Mouse (Mus musculus) hindbrain, embryonic 14.5 days (tissue): ENCODE data around the gene Ankle1. TPM values are rescaled to one million over a fixed set of nuclear protein-coding genes. Genes with fewer than 3 reads are reported as not detected.

ENCODE experiments used
- ATAC-seq: fragments of 200-750 bp; cut with Nextera tagmentation; 2 replicates; pipeline ENCODE4 v1.8.0; 2017; ENCODE audit warnings: moderate number of reproducible peaks, mild to moderate bottlenecking, moderate TSS enrichment, moderate library complexity; ENCODE audit not compliant: low FRiP score
- DNase-seq: peaks from one replicate; pipeline ENCODE4 v3.0.0-alpha.2; 2015; ENCODE audit warnings: low spot score
- H3K27ac ChIP-seq: fragments of 300-500 bp; sonication (generic); 2 replicates; pipeline ENCODE4 v1.5.1; 2014; ENCODE audit warnings: mild to moderate bottlenecking, moderate library complexity
- H3K27me3 ChIP-seq: fragments of 300-500 bp; sonication (generic); 2 replicates; pipeline ENCODE4 v1.6.1; 2014; ENCODE audit warnings: mild to moderate bottlenecking, low read length, mixed read lengths; ENCODE audit not compliant: control insufficient read depth, insufficient read depth
- H3K36me3 ChIP-seq: fragments of 300-500 bp; sonication (generic); replicated peaks from 2 replicates; pipeline ENCODE4 v1.6.1; 2014; ENCODE audit not compliant: control insufficient read depth, insufficient read depth
- H3K4me1 ChIP-seq: fragments of 300-500 bp; sonication (generic); replicated peaks from 2 replicates; pipeline ENCODE4 v1.6.1; 2014; ENCODE audit warnings: antibody characterized with exemption, low read length, mixed read lengths; ENCODE audit not compliant: control insufficient read depth, insufficient read depth
- H3K4me2 ChIP-seq: fragments of 300-500 bp; sonication (generic); replicated peaks from 2 replicates; pipeline ENCODE4 v1.6.1; 2014; ENCODE audit warnings: mild to moderate bottlenecking, moderate library complexity
- H3K4me3 ChIP-seq: fragments of 300-500 bp; sonication (generic); replicated peaks from 2 replicates; pipeline ENCODE4 v1.5.1; 2014; ENCODE audit warnings: mild to moderate bottlenecking, low read length
- H3K9ac ChIP-seq: fragments of 300-500 bp; sonication (generic); 2 replicates; pipeline ENCODE4 v1.6.1; 2014
- H3K9me3 ChIP-seq: fragments of 300-500 bp; sonication (generic); 2 replicates; pipeline ENCODE4 v1.6.1; 2016; ENCODE audit warnings: low read length; ENCODE audit not compliant: control insufficient read depth
- WGBS: fragments of 180-500 bp; shearing (Covaris S2); extraction: QIAGEN DNeasy Blood & Tissue Kit; methylation state at CpG from one replicate; pipeline ENCODE4 v1.1.7; 2014; 5-methylcytosine and 5-hydroxymethylcytosine counted together
- polyA plus RNA-seq: library from polyadenylated mRNA; unstranded; fragments of >200 nt; fragmentation: Nextera tagmentation; extraction: Ambion mirVana; gene quantifications from 2 replicates; pipeline ENCODE4 v1.2.1, GENCODE M21; 2014

Gene Ankle1
- polyA plus RNA-seq, 1 experiment from 2014 or later, result 4.7 TPM

- DNase-seq (peak; percentile 90), ATAC-seq (no peak)
- no peak overlapping the region for H3K9ac ChIP-seq
- 2% methylated on average over 7 of the region's 7 CpGs for WGBS
- no peak overlapping the region for H3K27ac ChIP-seq
- no peaks in the 10 kb centered on the region for H3K36me3 ChIP-seq
- H3K27me3 ChIP-seq, result peaks cover 6% of the 10 kb centered on the region; the same call in 1 of the 2 replicates
- H3K9me3 ChIP-seq, result no peaks in the 10 kb centered on the region
- H3K4me1 ChIP-seq, result no peaks in the 10 kb centered on the region
- H3K4me2 ChIP-seq, result no peak overlapping the region
- H3K4me3 ChIP-seq, result no peak overlapping the region
Measured at GRCm38 (mm10) chr8:71441404-71441803, 35.6 kb downstream of the Ankle1 start.

- Histone ChIP-seq H3K27me3 (peaks cover 6% of the 10 kb centered on the region; the same call in 1 of the 2 replicates), H3K4me2 (no peak overlapping the region), H3K36me3 (no peaks in the 10 kb centered on the region), H3K4me1 (no peaks in the 10 kb centered on the region), H3K9me3 (no peaks in the 10 kb centered on the region), H3K27ac (no peak overlapping the region), H3K9ac (no peak overlapping the region), H3K4me3 (no peak overlapping the region)
- no peak for ATAC-seq
- WGBS, result 91% methylated on average over 7 of the region's 7 CpGs
- DNase-seq, result no peak
Measured at GRCm38 (mm10) chr8:71445096-71445495, 39.3 kb downstream of the Ankle1 start.

DNA sequence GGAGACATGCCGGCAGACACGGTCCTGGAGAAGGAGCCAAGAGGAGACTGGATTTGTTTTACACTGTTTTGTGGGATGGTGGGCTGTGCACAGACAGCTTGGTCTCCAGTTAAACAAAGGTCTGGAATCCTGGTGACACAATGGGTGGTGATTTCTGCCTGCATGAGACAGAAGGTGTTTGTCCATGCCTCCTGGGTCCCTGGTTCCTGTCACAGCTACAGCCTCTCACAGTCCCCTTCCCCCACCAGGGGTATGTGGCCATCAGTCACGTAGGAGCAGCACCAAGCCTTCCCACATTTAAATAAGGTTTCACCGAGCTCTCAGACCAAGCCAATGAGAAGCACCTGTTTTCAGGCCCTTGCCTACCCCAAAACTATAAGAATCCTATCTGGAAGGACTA is 45.5 kb downstream of the Ankle1 start:
- 68% methylated on average over 4 of the region's 4 CpGs for WGBS
- H3K27ac ChIP-seq, result no peak overlapping the region

GRCm38 (mm10) chr8:71451777-71452176 is 46.0 kb downstream of the Ankle1 start:
- no peak overlapping the region for H3K9ac ChIP-seq
- H3K27ac ChIP-seq, result no peak overlapping the region
- peaks cover 7% of the 10 kb centered on the region for H3K36me3 ChIP-seq
- no peaks in the 10 kb centered on the region for H3K27me3 ChIP-seq
- H3K9me3 ChIP-seq, result no peaks in the 10 kb centered on the region
- H3K4me2 ChIP-seq, result no peak overlapping the region
- ATAC-seq (no peak), DNase-seq (no peak)
- no peak overlapping the region for H3K4me3 ChIP-seq
- H3K4me1 ChIP-seq, result no peaks in the 10 kb centered on the region
- 54% methylated on average over 11 of the region's 11 CpGs for WGBS

More for the DNA sequence above, 45.5 kb downstream of the Ankle1 start:
- Histone ChIP-seq H3K9me3 (no peaks in the 10 kb centered on the region), H3K9ac (no peak overlapping the region), H3K4me3 (no peak overlapping the region), H3K36me3 (peaks cover 3% of the 10 kb centered on the region; the same call in 1 of the 2 replicates), H3K4me2 (no peak overlapping the region), H3K27me3 (no peaks in the 10 kb centered on the region), H3K4me1 (no peaks in the 10 kb centered on the region)
- DNase-seq (no peak), ATAC-seq (no peak)

GRCm38 (mm10) chr8:71452669-71453068 is 46.9 kb downstream of the Ankle1 start:
- Histone ChIP-seq H3K4me2 (no peak overlapping the region), H3K4me3 (no peak overlapping the region), H3K27ac (no peak overlapping the region), H3K4me1 (no peaks in the 10 kb centered on the region), H3K9me3 (no peaks in the 10 kb centered on the region), H3K36me3 (peaks cover 15% of the 10 kb centered on the region), H3K27me3 (no peaks in the 10 kb centered on the region), H3K9ac (no peak overlapping the region)
- ATAC-seq (no peak), DNase-seq (no peak)
- WGBS, result 74% methylated on average over 2 of the region's 2 CpGs

DNA sequence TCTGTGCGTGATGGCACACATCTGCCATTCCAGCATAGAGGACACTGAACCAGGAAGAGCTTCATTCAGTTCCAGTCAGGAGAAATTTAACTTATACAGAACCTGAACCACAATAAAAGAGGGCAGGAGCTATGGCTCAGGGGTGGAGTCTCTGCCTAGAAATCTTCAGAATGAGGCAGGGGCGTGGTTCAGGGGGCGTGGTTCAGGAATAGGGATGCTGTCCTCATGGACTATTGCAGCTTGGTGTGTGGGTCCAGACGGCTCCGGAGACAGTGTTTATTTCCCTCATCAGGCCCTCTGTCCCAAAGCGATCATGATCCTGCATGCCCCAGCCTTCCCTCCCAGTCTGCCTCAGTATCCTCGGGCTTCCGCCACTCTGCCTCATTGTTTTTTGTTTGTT is 48.9 kb downstream of the Ankle1 start:
- DNase-seq (no peak), ATAC-seq (no peak)
- WGBS, result 83% methylated on average over 8 of the region's 8 CpGs
- Histone ChIP-seq H3K27ac (no peak overlapping the region), H3K4me3 (no peak overlapping the region), H3K4me2 (no peak overlapping the region), H3K27me3 (no peaks in the 10 kb centered on the region), H3K9ac (no peak overlapping the region), H3K4me1 (0 out of 2 replicates have a peak, but pooled peaks cover 6% of the 10 kb centered on the region), H3K9me3 (no peaks in the 10 kb centered on the region), H3K36me3 (peaks cover 35% of the 10 kb centered on the region)

GRCm38 (mm10) chr8:71456906-71457305 is 51.1 kb downstream of the Ankle1 start:
- Histone ChIP-seq H3K4me3 (no peak overlapping the region), H3K4me2 (no peak overlapping the region), H3K36me3 (peaks cover 51% of the 10 kb centered on the region), H3K27me3 (no peaks in the 10 kb centered on the region), H3K27ac (no peak overlapping the region), H3K4me1 (peaks cover 8% of the 10 kb centered on the region; the same call in 1 of the 2 replicates), H3K9me3 (no peaks in the 10 kb centered on the region), H3K9ac (no peak overlapping the region)
- no peak for DNase-seq
- no peak for ATAC-seq
- 44% methylated on average over 22 of the region's 22 CpGs for WGBS

DNA sequence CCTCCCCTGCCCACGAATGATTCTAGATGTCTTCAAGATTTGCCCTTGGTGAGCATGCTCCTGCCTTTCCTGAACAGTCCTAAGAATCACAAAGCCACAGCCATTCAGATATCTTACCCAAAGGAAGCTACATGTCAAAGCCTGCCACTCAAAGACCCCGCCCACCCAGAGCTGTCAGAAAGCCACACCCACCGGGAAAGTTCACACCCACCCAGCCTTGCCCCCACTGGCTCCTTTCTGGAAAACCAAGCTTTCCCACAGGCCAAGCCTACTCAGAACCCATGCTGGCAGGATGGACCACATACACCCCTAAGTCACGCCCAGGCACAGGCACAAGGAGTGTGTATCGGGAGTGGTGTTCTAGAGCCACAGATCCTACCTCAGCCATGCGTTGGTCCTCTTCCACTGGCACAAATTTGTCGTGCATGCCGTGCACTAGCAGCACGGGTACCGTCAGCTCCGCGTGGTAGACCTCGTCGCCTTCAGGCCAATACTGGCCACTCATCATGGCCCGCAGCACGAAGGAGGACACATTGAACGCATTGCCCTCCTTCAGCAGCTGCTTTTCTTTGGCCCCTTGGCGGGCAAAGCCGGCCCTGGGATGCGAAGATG is 52.0 kb downstream of the Ankle1 start:
- DNase-seq (no peak), ATAC-seq (no peak)
- Histone ChIP-seq H3K4me3 (no peak overlapping the region), H3K4me2 (no peak overlapping the region), H3K36me3 (peaks cover 51% of the 10 kb centered on the region), H3K4me1 (peaks cover 16% of the 10 kb centered on the region), H3K27ac (no peak overlapping the region), H3K9ac (no peak overlapping the region), H3K27me3 (no peaks in the 10 kb centered on the region), H3K9me3 (no peaks in the 10 kb centered on the region)
- WGBS, result 87% methylated on average over 20 of the region's 20 CpGs
